Mouse (Mus musculus) liver, embryonic 14.5 days (tissue): ENCODE measurements at regions not wholly inside any gene's neighbourhood (a gene's known extent, or its start where the extent isn't known, plus 50 kb on each side); places are given as distances from the start of the nearest gene placed in this dataset.

ENCODE experiments used
- ATAC-seq: fragments of 200-750 bp; cut with Nextera tagmentation; 2 replicates; pipeline ENCODE4 v1.8.0; 2017; ENCODE audit warnings: moderate number of reproducible peaks, mild to moderate bottlenecking, moderate library complexity; ENCODE audit not compliant: insufficient read depth
- DNase-seq, 3 experiments: peaks; one replicate each; pipeline ENCODE4 v3.0.0-alpha.2; 2012 to 2013; ENCODE audit warnings: low read depth in 3 of 3, low spot score in 3 of 3
- H3K27ac ChIP-seq: fragments of 300-500 bp; sonication (generic); 2 replicates; pipeline ENCODE4 v1.5.1; 2014; ENCODE audit warnings: moderate library complexity, mild to moderate bottlenecking, control low read depth, inconsistent platforms
- H3K27me3 ChIP-seq: fragments of 300-500 bp; sonication (generic); 2 replicates; pipeline ENCODE4 v1.6.1; 2014; ENCODE audit warnings: mild to moderate bottlenecking, low read length, moderate library complexity; ENCODE audit not compliant: control insufficient read depth, insufficient read depth
- H3K36me3 ChIP-seq: fragments of 300-500 bp; sonication (generic); replicated peaks from 2 replicates; pipeline ENCODE4 v1.6.1; 2014; ENCODE audit warnings: low read depth; ENCODE audit not compliant: control insufficient read depth, insufficient read depth
- H3K4me1 ChIP-seq, 2 experiments: fragments of 200-500 bp in 1 of 2; fragments of 300-500 bp in 1 of 2; sonication (generic) in 1 of 2; replicated peaks; 2 replicates each; pipeline ENCODE4 v1.6.1; 2012 to 2014; ENCODE audit warnings: antibody characterized with exemption in 1 of 2, inconsistent platforms in 1 of 2, low read length in 1 of 2; ENCODE audit not compliant: control insufficient read depth in 2 of 2, insufficient read depth in 2 of 2
- H3K4me2 ChIP-seq: fragments of 300-500 bp; sonication (generic); 2 replicates; pipeline ENCODE4 v1.6.1; 2014; ENCODE audit warnings: low read depth, mild to moderate bottlenecking, control low read depth, moderate library complexity
- H3K4me3 ChIP-seq, 2 experiments: fragments of 200-500 bp in 1 of 2; fragments of 300-500 bp in 1 of 2; sonication (generic) in 1 of 2; 2 replicates each; pipeline ENCODE4 v1.5.1; 2012 to 2014; ENCODE audit warnings: low read depth in 2 of 2, low read length in 2 of 2, mild to moderate bottlenecking in 2 of 2, control low read depth in 1 of 2, inconsistent platforms in 1 of 2, moderate library complexity in 1 of 2; ENCODE audit not compliant: insufficient read depth in 1 of 2
- H3K9ac ChIP-seq: fragments of 300-500 bp; sonication (generic); replicated peaks from 2 replicates; pipeline ENCODE4 v1.6.1; 2014; ENCODE audit warnings: mild to moderate bottlenecking, control low read depth, moderate library complexity
- H3K9me3 ChIP-seq: fragments of 300-500 bp; sonication (generic); 2 replicates; pipeline ENCODE4 v1.6.1; 2016; ENCODE audit warnings: low read length, mixed read lengths; ENCODE audit not compliant: control insufficient read depth
- CTCF ChIP-seq: IDR thresholded peaks from 2 replicates; pipeline ENCODE4 v1.5.1; 2016; ENCODE audit warnings: antibody characterized with exemption, low read depth, control low read depth
- EP300 ChIP-seq: IDR thresholded peaks from 2 replicates; pipeline ENCODE4 v1.6.1; 2016; ENCODE audit warnings: antibody characterized with exemption, low read depth
- WGBS: fragments of 180-500 bp; shearing (Covaris S2); extraction: QIAGEN DNeasy Blood & Tissue Kit; methylation state at CpG from one replicate; pipeline ENCODE4 v1.1.7; 2014; ENCODE audit not compliant: insufficient replicate concordance; 5-methylcytosine and 5-hydroxymethylcytosine counted together

DNA sequence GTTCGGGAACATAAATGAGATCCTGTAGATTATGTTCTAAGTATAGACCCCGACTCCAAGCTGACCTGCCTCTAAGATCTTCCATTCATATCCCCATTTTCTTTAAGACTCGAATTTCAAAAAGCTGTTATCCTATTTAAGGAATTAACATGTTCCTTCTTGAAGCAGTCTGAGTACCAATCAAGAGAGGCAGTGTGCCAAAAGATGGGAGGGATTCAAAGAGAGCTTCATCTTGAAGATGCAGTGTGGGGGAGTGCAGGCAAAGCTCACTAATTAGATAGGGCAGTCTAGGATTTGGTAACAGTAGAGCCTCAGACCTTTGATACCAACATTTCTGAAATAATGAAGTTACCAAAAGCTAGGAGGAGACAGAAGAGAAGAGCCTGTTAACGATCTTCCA is 383.7 kb upstream of the Cdh5 start:
- ATAC-seq (no peak), DNase-seq (no peak)
- WGBS, result 44% methylated on average over 4 of the region's 4 CpGs

DNA sequence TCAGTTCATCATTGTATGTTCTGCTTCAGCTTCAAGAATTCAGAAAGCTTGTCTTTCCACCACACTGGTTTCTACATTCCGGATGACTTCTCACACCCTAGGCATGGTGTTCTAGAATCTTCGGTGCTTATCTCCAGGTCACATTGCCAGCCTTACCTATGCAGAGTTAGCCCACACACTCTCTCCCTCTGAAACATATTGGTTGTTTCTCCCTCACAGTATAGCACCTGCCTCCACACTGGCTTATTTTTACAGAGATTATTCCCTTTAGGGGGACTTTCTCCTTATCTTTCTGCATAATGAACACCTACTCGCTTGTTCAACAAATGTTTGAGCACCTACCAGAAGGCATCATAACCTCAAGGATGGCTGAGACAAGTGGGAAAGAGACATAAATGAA is 368.0 kb upstream of the Cdh5 start:
- DNase-seq (no peak), ATAC-seq (no peak)
- H3K4me3 ChIP-seq, result no peak overlapping the region
- no peak overlapping the region for H3K27ac ChIP-seq
- no peak overlapping the region for H3K4me2 ChIP-seq
- H3K9ac ChIP-seq, result no peak overlapping the region
- H3K9me3 ChIP-seq, result no peaks in the 10 kb centered on the region
- no peaks in the 10 kb centered on the region for H3K4me1 ChIP-seq
- H3K36me3 ChIP-seq, result no peaks in the 10 kb centered on the region
- TF ChIP-seq EP300, result no peak
- TF ChIP-seq CTCF, result no peak
- WGBS, result 69% methylated on average over 3 of the region's 3 CpGs
- H3K27me3 ChIP-seq, result no peaks in the 10 kb centered on the region

More for the DNA sequence above, 383.7 kb upstream of the Cdh5 start:
- Histone ChIP-seq H3K4me1 (no peaks in the 10 kb centered on the region), H3K4me2 (no peak overlapping the region), H3K4me3 (no peak overlapping the region), H3K36me3 (no peaks in the 10 kb centered on the region), H3K27ac (no peak overlapping the region), H3K9ac (no peak overlapping the region), H3K9me3 (no peaks in the 10 kb centered on the region), H3K27me3 (no peaks in the 10 kb centered on the region)
- TF ChIP-seq EP300 (no peak), CTCF (no peak)

DNA sequence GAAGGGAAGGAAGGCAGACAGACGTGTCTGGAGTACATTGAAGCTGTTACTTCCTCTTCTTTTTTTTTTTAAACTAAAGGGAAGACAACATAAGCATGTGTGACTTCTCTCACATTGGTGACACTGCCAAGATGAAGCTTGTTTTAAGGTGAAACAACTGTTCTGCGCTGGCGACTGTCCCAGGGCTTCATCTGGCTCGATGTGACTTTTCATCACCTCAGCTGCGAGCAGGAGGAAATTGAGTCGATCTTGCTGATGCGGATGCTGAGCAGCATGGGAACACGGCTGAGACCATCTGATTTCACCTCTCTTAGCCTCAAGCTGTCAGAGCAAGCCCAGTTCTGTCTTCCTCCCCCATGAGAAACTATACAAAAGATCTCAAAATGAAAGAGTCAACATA is 363.1 kb upstream of the Cdh5 start:
- no peak overlapping the region for H3K27ac ChIP-seq
- ATAC-seq (no peak), DNase-seq (no peak)
- H3K4me2 ChIP-seq, result no peak overlapping the region
- H3K4me3 ChIP-seq, result no peak overlapping the region
- WGBS, result 47% methylated on average over 8 of the region's 8 CpGs
- H3K36me3 ChIP-seq, result no peaks in the 10 kb centered on the region
- H3K9me3 ChIP-seq, result no peaks in the 10 kb centered on the region
- no peaks in the 10 kb centered on the region for H3K4me1 ChIP-seq
- H3K9ac ChIP-seq, result no peak overlapping the region
- H3K27me3 ChIP-seq, result no peaks in the 10 kb centered on the region
- no peak for TF ChIP-seq EP300
- no peak for TF ChIP-seq CTCF

DNA sequence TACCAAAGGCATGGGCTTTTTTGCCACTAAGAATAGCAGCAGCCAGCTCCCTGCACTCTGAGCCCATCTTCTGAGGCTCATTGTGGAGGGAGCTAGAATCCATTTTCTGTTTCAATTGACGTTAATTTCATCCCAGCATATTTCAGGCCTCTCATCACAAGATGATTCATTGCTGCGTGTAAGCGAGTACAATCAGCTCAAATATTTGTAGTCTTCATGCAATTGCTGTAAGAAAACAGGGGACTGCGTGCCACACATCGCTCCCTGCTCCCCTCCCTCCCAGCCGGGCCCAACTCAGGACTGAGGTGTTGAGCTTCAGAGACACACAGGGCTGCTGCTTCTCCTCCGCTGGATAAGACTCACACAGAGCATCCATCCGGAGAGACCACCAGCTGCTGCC is 360.0 kb upstream of the Cdh5 start:
- no peak overlapping the region for H3K9ac ChIP-seq
- WGBS, result 63% methylated on average over 8 of the region's 8 CpGs
- no peaks in the 10 kb centered on the region for H3K27me3 ChIP-seq
- DNase-seq, result no peak
- no peaks in the 10 kb centered on the region for H3K9me3 ChIP-seq
- no peaks in the 10 kb centered on the region for H3K36me3 ChIP-seq
- H3K4me3 ChIP-seq, result no peak overlapping the region
- ATAC-seq, result no peak
- H3K4me2 ChIP-seq, result no peak overlapping the region
- no peaks in the 10 kb centered on the region for H3K4me1 ChIP-seq
- no peak for TF ChIP-seq CTCF
- TF ChIP-seq EP300, result no peak
- H3K27ac ChIP-seq, result no peak overlapping the region

DNA sequence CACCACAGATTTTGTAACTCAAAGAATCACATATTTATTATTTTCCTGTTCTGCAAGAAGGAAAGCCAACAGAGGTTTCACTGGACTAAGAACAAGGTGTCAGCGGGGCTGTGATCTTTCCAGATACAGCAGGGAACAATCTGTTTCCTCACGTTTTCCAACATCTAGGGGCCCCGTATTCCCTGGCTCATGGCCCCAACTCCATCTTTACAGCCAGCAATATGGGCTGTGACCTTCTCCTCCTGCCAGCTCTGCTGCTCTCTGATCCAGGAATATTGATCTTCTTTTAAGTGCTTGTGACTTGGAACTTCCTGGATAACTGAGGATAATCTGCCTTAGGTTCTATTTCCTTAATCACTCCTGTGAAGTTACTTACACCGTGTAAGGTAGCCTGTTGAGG is 352.7 kb upstream of the Cdh5 start:
- H3K9me3 ChIP-seq, result no peaks in the 10 kb centered on the region
- no peak for TF ChIP-seq CTCF
- H3K27me3 ChIP-seq, result no peaks in the 10 kb centered on the region
- H3K4me3 ChIP-seq, result no peak overlapping the region
- no peaks in the 10 kb centered on the region for H3K36me3 ChIP-seq
- no peak overlapping the region for H3K27ac ChIP-seq
- no peak overlapping the region for H3K9ac ChIP-seq
- WGBS, result 56% methylated on average over 4 of the region's 4 CpGs
- ATAC-seq, result no peak
- no peak overlapping the region for H3K4me2 ChIP-seq
- H3K4me1 ChIP-seq, result no peaks in the 10 kb centered on the region
- no peak for DNase-seq
